Mouse (Mus musculus): ENCODE measurements at regions not wholly inside any gene's neighbourhood (a gene's known extent, or its start where the extent isn't known, plus 50 kb on each side); places are given as distances from the start of the nearest gene placed in this dataset.

DNA sequence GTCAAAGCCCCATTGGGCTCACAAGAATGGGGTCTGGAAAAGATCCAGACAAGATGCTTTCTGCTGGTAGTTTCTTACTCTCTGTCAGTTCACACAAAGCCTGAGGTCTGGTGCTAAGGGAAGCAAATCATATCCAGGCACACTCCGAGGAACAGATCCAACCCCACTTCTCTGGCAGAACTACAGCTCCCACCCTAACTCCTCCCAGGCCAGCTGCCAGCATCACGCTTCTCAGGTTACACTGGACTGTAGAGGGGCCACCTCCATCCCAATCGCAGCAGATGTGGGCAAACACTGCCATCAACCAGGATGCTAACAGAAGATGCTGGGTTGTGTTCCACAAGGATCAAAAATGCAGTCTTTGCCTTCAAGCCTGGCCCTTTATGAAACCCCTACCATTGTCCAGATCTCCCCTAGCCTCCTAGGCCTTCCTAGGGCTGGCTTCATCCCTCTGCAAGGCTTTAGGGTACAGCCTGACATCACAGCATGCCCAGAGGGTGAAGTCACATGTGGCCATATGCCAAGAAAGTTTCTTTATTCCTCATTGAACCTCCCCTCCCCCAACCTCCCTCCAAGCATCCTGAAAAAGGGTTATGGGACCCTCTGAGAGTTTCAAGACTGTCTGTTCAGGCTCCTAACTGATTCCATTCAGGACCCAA is 99.6 kb upstream of the 2610301B20Rik start:
- no peak for DNase-seq

DNA sequence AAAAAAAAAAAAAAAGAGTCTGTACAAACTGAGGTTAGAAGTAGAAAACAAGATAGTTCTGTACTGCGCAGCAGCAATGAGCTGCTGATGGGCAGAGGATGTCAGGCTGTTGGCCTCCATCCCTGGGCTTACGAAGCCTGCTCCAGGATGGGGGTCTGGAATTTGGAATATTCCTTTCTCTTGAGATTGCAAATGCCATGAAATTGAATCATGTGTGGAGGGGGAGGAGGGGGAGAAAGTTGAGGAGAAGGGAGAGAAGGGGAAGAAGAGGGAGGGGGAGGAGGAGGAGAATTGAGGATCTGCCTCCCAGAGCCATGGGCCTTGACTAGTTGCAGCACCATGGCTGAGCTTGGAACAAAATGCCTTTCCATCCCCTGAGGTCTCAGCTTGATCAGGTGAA is 87.6 kb upstream of the 2610301B20Rik start:
- no peak for DNase-seq

DNA sequence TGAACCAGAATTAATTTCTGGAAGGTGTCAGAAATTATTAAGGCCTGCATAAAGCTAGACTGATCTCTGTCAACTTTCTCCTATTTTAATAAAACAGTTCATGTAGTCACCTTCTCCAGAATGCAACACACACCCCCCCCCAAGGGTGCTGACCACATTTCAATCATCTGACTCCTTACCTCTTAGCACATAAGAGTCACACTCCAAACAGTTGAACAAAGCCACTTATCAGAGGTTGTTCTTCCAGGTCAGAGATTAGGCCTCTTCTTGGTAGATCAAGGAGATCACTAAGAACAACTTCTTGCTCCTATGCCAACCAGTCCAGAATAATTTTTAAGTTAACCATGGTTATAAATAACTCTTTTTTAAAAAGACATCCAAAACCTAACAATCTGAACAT is 86.0 kb upstream of the 2610301B20Rik start:
- DNase-seq: no peak

DNA sequence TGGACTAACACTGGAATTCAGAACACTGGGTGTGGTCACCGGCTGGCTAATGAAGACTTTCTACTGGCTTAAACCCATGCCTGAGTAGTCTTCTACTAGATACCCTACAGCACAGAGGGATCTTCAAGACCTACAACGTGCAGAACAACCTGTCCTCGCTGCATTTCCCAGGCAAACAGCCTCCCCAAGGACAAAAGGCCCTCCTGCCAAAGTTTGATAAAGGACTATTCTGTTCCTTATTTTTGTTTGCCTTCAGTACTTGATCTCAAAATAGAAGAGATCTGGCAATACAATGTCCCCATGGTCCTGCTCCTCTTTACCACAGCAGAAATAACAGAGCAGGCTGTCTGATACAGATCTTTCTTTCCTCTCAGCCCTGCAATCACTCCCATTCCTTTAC is 85.2 kb upstream of the 2610301B20Rik start:
- no peak for DNase-seq

DNA sequence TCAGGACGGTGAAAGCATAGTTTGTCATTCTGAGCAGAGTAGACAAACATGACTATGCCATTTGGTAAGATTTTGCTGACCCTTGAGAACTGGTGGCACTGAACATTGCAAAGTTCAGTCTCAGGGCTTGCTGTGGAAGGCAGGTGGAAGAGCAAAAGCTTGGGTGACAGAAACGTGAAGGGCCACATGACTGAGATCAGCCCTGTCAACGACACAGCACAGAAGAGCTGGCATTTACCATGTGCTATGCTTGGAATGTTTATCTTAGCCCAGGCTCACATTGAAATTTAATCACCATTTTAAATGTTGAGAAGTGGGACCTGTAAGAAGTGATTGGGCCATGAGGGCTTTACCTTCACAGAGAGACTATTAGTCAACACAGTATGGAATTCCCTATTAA is 81.7 kb upstream of the 2610301B20Rik start:
- DNase-seq: no peak

DNA sequence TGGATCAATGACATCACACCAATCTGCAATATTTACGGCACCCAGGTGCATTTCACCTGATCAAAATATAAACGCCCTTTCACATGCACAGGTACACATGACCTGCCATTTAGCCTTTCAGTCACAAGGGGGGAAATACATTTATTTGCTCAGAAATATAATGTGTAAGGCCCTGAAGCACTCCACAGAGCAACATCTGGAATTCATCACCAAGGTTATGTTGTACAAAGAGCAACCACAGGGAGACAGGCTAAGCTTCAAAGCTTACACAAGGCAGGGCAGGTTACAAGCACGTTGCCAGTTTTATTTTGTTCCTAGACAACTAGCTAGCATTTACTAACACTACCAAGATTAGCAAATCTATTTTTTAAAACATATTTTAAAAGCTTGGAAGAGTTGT is 79.8 kb upstream of the 2610301B20Rik start:
- no peak for DNase-seq

DNA sequence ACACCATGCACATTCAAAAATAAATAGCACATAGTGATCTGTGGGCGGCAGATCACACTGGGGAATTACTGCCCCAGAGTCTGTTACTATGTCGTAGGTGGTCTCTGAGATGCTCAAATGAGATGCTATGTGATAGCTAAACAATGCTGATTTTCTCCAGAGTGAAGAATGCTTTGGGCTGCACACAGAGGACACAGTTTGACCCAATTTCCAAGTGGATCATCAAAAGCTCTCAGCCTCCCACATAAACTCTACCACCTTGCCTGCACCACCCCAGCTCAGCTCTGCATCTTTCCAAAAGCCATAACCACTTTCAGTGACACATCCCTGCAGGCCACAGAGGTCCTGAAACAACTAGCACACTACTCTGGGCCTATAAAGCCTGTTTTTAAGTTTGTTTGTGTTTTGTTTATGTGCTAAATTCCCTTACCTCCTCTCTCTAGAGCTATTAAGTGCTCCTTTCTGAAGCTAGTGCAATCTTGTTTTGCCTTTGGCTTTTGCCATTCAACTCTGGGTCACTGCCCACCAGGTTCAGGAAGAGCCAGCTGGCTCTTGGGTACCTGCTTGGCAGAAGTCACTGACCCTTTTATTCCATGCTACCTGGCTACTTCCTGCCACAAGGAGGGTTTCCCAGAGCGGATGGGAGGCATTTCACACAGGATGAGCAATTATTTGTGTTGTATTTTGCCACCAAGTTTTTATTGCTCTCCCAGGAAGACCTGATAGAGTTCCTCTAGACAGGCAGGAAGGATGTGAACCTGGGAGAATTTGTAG is 73.3 kb upstream of the 2610301B20Rik start:
- DNase-seq: no peak

DNA sequence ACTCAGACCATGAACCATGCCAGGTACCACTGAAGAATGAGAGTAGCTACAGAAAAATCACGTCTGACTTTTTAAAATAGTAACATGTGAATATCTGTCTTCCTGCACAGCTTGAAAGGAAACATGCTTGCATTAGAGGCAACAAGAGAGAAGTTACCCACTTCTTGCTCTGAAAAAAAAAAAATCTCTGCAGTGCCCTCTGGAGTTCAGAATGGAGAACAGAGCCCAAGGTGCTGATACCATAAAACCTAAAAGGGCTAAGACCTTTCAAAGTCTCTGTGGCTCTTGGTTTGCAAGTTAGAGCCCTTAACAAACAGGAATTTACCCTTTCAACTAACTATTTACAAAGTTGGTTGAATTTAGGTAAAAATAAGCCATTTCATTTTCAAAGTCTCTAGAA is 69.6 kb upstream of the 2610301B20Rik start:
- no peak for DNase-seq

DNA sequence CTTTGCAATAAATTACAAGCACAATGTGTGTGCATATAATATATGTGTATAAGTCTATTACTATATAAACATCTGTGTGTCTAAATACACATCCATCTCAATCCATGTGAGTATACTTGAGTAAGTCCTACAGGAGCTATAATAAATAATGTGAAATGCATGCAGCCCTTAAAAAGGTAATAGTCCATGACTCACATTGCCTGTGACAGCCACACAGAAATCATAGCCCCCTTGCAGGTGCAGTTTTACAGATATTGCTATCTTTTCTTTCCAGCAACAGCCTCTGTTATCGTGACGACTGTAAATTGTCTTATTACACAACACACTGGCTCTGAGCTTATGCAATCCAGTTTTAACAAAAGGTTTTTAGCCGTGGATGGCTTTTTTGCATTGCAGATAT is 67.0 kb upstream of the 2610301B20Rik start:
- DNase-seq: no peak

DNA sequence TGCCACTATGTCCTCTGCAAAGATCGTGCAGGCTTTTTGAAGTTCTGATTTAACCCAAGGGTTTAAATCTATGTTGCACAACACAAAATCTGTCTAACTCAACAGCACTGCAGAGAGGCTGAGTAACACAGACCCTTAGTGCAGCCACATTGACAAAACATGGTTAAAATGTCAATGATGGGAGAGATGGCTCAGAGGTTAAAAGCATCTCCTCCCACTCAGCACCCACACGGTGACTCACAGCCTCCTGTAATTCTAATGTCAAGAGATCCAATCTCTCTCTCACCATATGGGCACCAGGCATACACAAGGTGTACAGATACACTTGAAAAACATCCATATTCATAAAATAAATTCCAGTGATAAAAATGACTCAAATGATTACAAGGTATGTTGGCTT is 61.4 kb upstream of the 2610301B20Rik start:
- no peak for DNase-seq

All from adrenal gland, postnatal 10 days (tissue).